Mouse (Mus musculus): ENCODE measurements around the gene Gabpa. TPM values are rescaled to one million over a fixed set of nuclear protein-coding genes. Genes with fewer than 3 reads are reported as not detected.

Gabpa gene
- polyA plus RNA-seq (2017; shearing (Covaris generic)), result 37.8 TPM

DNA sequence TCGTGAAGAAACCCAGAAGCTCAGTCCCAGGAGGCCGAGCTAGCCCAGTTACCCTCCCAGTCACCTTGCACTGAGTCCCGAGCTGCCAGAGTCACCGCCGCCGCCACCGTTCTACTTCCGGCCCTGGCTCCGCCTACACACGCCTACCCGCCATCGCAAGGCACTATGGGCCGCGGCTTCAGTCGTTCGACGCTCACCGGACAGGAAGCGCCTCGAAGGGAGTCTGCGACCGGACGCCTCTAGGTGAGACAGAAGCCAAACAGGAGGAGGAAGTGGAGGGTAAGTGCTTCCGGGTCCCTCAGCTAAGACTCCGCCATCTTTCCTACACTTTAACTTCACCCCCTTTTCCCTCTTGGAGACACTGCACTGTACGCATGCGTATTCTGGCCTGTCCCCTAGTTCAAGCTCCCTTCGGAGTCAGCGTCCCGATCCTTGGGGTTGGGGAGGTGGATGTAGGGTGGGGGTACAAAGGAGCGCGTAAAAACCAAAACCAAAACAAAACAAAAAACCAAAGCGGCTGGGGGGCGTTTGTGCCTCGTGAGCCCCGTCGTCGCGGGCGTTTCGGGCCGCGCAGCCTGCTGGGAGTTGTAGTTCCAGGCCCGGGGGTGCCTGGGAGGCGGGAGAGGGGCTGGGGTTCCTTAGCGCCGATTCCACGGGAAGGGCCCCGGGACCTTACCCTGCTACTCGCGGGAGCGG, at the start of gene Gabpa:
TSS of gene Gabpa (plus strand) at position 181 of the 696 bp plus-strand sequence.

GRCm38 (mm10) chr16:84835441-84835822, 707 bp downstream of the Gabpa start, which contains the start of gene Atp5j:
Atp5j (minus strand) TSS chr16:84835625.

Other genes starting within 250 kb of the Gabpa start
- gene Mrpl39, start 99.2 kb upstream of the Gabpa start, polyA plus RNA-seq (2017; shearing (Covaris generic)), result 42.5 TPM
- gene Jam2, start 60.8 kb upstream of the Gabpa start, polyA plus RNA-seq (2017; shearing (Covaris generic)), result 0.09 TPM
- 498 TPM for gene Atp5j, start 700 bp downstream of the Gabpa start, polyA plus RNA-seq (2017; shearing (Covaris generic))